Mouse (Mus musculus): Measurements from ENCODE around the gene Rab7.
"Not testable (repeated sequence)": the region's sequence is repeated elsewhere in the genome, so short reads cannot be mapped to it uniquely, and the experiment has no call there.

The Rab7 gene

DNA sequence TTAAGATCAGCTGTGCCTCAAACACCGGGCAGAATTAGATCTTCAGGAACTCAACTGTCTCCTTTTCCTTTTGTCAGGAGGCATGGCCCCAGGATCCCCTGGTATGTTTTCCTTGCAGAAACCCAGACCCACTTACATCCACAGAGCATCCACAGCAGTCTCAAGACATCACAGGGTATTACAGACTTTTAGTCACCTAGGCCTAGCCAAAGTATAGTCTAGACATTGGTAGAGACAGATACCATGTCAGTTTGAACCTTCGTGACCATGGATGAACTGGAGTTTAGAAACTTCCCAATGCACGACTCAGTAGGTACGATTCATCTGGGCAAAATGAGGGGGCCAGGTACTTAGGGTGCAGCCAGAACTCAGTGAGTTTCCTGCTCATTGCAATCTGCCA is 46.7 kb downstream of the Rab7 start:
- DNase-seq (ENCODE audit: low spot score), result no peak

DNA sequence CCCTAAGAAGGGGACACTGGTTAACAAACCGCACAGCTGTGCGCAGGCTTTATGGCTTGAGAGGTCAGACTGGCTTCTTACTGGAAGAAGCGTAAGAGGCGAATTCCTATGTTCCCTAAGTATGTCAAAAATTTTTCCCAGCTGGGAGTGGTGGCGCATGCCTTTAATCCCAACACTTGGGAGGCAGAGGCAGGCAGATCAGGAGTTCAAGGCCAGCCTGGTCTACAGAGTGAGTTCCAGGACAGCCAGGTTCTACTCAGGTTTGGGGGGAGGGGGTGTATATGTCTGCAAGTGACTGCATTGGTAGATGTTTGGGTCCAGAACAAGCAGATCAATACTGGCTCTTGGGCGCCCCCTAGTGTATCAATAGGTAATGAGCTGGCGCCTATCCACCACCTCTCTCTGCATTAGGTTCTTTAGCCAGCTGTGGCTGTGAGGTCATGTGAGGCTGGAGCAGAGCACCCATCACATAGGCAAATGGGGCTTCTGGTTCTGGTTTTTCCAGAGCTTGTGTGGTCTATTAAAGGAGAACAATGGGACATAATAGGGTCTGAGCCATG is 47.3 kb downstream of the Rab7 start:
- DNase-seq (ENCODE audit: low spot score), result peak; percentile 59

DNA sequence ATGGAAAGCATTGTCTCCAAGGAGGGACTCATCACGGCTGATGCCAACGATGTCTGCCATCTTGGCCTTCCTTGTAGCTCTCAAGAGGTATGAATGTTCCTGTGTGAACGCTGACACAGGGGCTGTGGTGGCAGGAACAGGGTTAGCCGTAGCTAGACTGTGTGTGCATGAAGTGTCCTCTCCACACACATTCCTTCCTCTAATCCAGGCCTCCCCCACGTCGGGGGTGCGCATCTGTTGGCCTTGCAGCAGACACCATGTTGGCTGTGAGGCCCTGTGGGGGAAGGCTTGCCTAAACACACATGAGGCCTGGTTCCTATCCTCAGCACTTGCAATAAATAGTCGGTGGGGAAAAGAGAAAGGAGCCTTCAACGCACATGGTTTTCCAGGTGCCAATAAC is 48.5 kb downstream of the Rab7 start:
- no peak for DNase-seq (ENCODE audit: low spot score)

DNA sequence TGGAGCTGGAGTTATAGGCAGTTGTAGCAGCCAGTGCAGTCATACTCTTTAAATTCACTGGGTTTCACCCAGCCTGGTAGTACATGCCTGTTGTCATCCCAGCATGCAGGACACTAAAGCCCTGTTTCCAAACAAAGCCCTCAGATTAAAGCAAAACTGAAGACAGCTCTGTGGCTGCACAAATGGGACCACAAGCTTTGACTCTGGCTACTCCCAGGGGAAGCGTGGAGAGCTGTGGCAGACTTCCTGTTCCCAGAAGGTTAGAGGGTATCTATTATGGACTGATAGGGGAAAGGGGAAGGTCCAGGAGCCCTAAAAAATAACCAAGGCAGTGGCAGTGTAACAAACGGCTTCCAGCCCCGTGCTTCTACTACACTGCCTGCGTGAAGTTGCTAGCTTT is 49.6 kb downstream of the Rab7 start:
- no peak for DNase-seq (ENCODE audit: low spot score)

DNA sequence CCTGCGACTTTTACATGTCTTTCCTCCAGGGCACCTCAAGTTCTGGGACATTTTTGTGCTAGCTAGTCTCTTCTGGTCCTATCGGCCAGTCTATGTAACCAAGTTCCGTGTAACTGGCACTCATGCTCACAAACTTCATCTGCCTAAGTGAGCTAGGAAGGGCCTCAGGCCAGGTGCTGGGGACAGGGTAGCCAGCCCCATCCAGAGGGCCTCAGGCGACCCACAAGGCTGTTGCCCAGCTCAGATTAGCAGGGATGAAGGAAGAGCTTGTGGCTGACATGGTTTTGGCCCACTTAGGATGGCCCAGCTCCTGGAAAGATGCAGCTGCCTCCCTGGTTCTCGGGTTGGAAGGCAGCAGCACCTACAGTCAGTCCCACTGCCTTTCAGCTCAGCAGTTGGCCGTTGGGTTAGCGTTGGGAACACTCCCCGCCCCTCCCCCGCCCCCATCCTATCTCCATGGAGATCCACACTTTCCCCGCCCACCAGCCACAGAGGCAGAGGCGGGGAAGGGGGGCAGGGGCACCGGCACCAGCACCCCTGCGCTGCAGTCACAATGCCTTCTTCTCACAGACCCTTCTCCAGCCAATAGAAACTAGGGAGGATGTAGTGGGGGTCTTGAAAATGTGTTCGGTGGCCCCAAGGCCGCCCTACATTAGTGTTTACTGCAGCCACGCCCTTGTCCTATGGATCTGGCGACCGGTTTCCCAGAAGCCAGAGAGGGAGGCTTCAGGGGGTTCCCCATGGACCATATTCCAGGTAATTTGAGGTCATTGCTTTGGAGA is 51.1 kb downstream of the Rab7 start:
- DNase-seq (ENCODE audit: low spot score), result peak; percentile 12

DNA sequence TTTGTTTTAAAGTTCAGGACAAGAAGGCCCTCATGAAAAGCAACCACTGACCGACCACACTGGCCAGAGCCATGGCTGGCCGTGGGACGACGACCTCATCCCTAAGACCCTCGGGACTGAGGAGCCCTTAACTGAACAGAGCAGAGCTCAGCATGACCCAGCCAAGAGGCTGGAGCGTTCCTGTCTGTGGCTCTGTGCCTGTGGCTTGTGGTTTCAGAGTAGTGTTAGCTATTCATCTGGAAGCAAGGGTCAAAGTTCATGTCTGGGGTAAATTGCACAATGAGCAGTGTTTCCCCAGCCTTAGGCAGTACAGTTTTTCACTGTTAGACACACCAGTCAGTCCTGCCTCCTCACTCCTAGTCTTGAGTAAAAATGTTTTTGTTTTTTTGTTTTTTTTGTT is 52.3 kb downstream of the Rab7 start:
- no peak for DNase-seq (ENCODE audit: low spot score)

DNA sequence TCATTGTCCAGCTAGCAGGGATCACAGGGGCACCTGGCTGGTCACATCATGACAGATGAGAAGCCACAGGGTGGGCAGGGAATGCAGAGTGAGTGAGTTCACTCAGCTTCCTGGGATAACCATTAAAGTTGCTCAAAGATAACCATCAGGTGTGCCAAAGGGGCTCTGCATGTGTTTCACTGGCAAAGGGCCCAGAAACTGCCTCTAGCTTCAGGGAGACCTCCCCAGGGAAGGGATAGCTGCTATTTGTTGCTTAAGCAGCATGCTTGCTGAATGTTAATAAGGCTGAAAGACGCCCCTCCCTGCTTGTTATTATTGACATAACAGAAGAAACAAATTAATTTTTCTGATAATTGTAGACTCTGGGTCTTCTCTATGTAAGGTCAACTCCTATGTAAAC is 53.2 kb downstream of the Rab7 start:
- no peak for DNase-seq (ENCODE audit: low spot score)

DNA sequence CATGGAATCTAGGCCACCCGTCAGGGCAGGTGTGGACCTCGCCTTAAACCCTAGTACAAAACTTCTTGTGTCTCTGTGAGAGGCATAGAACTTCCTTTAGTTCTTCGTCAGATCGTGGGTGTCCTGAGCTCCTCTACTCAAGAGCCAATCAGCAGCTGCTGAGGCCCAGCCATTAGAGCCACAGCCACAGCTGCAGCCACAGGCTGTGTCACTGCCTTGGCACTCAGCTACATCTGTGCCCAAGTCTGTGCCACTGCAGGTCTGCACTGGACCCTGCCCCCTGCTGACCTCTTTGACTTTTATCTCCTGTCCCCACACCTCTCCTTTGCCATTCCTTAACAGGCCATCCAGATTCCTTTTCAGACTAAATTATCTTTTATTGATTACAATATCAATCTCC is 53.9 kb downstream of the Rab7 start:
- DNase-seq (ENCODE audit: low spot score), result no peak

DNA sequence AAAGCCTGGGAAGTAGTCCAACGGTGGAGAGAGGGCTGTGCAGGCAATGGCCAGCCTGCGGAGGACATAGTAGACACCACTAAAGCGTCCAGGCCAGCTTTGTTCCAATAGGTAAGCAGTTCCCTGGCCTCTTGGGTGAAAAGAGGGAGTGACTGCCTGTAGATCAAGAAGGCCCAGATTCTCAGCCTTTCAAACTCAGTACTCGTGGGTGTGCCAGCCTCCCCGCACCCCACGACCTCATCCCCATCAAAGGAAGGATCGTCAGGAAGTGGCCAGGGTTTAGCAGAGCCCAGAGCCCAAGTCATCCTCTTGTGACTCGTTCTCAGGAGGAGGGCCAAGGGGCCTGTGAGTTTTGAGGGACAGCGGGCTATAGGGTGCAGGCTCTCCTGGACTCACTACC is 62.6 kb downstream of the Rab7 start:
- DNase-seq (ENCODE audit: low spot score), result no peak

DNA sequence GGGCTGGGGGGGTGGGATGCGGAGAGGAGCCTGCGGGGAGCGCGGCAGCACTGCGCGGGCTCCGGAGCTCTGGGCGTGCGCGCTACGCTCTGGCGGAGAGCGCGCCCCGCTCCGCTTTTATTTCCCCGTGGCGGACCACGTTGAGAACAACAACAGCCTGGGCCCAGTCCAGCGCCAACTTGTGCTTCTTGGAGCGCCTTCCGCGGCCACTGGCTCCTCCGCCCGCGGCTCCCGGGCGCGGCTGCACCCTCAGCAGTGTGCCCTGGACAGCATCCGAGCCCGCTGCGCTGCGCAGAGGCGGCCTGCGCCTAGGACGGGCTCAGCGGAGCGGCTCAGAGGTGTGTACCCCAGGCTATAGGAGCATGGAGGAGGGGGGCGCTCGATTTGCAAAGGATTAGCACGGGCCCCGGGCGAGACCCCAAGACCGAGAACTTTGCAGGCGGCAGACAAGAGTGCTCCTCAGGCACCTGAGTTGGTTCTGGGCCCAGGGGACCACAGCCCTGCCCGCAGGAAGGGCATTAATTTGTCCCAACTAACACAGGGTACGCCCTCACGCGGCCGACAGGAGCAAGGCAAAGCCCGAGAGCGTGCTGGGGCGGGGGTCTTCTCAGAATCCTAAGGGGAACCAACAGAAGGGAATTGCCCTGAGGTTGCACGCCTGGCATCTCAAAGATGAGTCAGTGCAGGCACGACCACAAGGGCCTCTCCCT is 63.4 kb downstream of the Rab7 start, which contains the start of gene H1fx:
TSS of gene H1fx (minus strand) at position 91 of the 710 bp plus-strand sequence.
- DNase-seq (ENCODE audit: low spot score), result no peak

DNA sequence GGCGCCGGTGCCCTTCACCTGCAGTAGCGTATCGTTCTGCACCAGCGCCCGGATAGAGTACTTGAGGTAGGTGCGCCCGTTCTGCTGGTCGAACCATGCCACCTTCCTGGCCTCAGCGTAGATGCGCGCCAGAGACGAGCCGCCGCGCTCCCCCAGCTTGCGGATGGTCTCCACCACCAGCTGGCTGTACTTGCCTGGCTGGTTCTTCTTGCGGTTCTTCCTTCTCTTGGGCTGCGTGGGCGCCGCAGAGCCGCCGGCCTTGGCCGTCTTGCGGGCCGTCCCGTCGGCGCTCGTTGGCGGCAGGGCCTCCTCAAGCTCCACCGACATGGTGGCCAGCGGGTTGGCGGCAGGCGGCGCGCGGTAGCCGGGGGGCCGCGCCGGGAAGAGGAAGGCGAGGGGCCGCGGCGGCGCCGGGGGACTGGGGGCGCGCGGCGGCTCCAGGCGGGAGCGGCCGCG is 64.0 kb downstream of the Rab7 start:
- no peak for DNase-seq (ENCODE audit: low spot score)

DNA sequence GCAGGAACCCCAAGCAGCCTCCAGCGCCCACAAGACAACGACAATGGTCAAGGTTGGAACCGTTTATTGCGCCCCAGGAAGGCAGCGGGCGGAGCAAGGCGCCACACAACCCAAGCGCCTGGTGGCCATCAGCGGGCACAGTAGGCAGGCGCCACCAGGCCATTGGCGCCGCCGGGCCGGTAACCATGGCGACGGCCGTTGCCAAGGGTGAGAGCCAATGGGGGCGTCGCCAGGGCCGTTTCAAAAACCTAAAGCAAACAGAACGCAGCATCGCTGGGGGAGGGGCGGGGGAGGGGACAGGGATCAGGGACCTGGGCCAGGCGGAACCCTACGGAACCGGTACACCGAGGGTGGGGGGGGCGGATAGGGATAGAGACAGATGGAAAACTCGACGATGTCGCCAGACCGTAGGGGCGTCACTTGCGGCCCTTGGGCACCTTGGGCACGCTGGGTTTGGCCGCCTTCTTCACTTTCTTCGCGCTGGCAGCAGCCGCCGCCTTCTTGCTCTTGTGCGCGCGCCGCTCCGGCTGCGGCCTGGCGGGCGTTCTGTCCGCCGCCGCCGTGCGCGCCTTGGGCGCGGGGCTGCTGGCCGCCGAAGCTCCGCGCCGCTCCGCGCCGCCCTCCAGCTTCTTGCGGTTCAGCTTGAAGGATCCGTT is 64.6 kb downstream of the Rab7 start:
- no peak for DNase-seq (ENCODE audit: low spot score)

DNA sequence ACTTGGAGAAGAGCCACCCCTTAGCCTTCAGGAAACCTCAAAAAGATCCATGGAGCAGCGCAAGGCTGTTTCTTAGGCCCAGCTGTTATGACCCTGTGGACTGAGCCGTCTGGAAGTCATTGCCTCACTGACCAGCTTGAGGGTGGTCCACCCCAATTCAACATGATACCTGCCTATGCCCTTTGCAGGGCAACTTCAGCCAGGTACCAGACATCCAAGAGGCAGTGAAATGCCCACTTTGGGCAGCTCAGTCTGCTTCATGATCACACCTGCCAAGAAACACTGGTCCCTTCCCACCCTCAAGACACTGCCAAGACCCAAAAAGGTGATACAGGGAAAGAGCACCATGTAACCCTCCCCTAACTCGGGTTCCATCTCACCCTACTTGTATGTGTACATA is 65.3 kb downstream of the Rab7 start:
- DNase-seq (ENCODE audit: low spot score), result no peak

DNA sequence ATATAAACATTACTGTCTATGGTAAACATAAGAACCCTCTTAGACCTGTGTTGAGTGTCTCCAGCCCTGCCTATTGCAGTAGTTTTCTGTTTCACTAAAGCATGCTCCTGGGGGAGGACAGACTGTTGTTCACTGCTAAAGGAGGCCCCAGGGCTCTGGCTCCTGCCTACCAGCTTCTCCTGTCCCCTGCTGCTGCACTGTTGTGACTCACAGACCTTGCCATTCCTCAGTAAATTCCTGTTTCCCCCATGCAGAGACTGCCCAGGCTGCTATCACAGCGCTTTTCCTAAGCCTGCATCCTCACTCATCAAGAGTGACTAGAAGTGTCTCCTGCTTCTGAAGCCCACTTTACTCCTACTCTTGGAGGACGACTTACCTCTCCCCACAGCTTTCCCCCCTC is 75.0 kb downstream of the Rab7 start:
- DNase-seq (ENCODE audit: low spot score), result no peak

DNA sequence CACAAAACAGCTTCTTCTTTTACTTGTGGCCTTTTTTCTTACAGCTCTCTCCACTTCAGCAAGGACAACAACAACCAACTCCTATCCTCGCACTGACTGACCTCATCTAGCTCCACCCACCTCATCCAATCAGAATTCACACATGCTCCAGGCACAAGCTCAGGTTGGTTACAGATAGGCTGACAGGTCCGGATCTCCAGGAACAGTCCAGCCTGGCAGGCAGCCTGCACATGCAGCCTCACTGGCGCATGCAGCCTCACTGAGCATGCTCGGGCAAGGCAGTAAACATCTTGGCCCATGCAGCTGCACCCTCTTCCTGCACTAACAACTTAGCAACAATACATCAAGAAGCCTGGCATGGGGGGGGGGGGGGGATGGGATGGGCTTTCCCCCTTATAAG is 82.6 kb downstream of the Rab7 start:
- not testable (repeated sequence) for DNase-seq (ENCODE audit: low spot score)
